Mouse (Mus musculus) adrenal gland, postnatal 14 days (tissue): ENCODE data around the gene Ugt2b38. TPM values are rescaled to one million over a fixed set of nuclear protein-coding genes. Genes with fewer than 3 reads are reported as not detected.
"Not testable (repeated sequence)": the region's sequence is repeated elsewhere in the genome, so short reads cannot be mapped to it uniquely, and the experiment has no call there.

Experiments used
- DNase-seq: peaks from one replicate; pipeline ENCODE4 v3.0.0; 2021; ENCODE audit warnings: mixed read lengths
- long read RNA-seq, 2 experiments: library from polyadenylated mRNA; stranded (forward); transcript quantifications; one replicate each; pipeline ENCODE4 v2.0.0; 2021
- total RNA-seq: library from RNA; stranded (reverse); gene quantifications from 2 replicates; pipeline ENCODE4 v1.2.3, GENCODE M21; 2021

The Ugt2b38 gene
- total RNA-seq, result 0.41 TPM in 1 of 2 replicates, not detected in the other
- long read RNA-seq, experiment 1, result 0 reads
- long read RNA-seq, experiment 2, result 0 reads

- DNase-seq, result not testable (repeated sequence)
Measured at GRCm38 (mm10) chr5:87424041-87424440, at the start of gene Ugt2b38. Ugt2b38 (minus strand) TSS chr5:87424203.

- DNase-seq, result no peak
Measured at GRCm38 (mm10) chr5:87458810-87459209, 34.8 kb upstream of the Ugt2b38 start.

DNA sequence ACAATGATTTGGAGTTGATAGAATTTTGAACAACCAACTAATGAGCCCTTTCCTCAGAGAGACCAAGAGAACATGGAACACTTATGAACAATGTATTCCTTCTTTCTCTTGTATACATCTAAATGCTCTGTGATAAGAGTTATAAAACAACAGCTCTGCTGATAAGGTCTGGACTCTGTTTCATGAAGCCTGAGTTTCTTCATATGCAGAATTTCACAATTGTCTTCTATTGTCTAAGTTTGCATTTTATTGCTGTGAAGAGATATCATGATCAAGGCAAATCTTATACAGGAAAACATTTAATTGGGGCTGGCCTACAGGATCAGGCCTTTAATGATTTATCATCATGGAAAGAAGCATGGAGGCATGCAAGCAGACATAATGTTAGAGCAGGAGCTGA is 33.7 kb upstream of the Ugt2b38 start:
- no peak for DNase-seq

- no peak for DNase-seq
Measured at GRCm38 (mm10) chr5:87456216-87456850, 32.3 kb upstream of the Ugt2b38 start.

- no peak for DNase-seq
Measured at GRCm38 (mm10) chr5:87455519-87455918, 31.5 kb upstream of the Ugt2b38 start.

- not testable (repeated sequence) for DNase-seq
Measured at GRCm38 (mm10) chr5:87452514-87452913, 28.5 kb upstream of the Ugt2b38 start.

DNA sequence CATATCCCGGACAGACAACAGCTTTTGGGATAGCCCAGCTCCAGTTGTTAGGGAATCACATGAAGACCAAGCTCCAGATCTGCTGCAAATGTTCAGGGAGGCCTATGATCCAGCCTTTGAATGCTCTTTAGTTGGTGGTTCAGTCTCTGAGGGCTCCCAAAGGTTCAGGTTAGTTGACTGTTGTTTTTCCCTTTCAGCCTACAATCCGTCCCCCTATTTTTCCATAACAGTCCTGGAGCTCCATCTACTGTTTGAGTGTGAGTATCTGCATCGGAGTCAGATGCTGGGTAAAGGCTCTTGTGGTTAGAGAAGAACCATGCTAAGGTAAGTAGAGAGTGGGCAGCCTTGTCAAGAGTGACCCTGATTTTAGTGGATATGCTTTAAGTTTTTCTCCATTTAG is 12.3 kb upstream of the Ugt2b38 start:
- DNase-seq, result no peak

DNA sequence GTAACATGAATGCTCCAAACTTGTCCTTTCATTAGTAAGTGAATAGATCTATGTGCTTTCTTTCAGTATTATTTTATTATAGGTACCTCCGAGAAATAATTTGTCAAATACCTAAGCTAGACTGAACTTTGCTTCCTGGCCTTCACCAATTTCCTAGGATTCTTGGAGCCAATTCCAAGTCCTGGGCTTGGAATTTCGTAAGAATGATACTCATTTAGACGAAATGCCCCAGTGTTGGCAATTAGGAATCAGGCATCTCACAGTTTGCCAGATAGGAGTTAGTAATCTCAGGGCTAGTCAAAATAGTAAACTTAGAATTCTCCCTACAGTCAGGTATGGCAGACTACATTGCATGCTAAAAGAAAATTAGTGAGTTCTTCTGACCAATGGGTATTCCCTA is 1.7 kb upstream of the Ugt2b38 start:
- no peak for DNase-seq

DNA sequence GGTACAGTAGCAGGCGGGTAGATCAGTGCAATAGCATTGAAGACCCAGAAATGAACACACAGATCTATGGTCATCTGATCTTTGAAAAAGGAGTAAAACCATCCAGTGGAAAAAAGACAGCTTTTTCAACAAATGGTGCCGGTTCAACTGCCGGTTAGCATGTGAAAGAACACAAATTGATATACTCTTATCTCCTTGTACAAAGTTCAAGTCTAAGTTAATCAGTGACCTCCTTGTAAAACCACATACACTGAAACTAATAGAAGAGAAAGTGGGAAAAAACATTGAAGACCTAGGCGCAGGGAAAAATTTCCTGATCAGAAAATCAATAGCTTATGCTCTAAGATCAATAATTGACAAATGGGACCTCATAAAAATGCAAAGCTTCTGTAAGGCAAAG is 27.0 kb downstream of the Ugt2b38 start:
- no peak for DNase-seq

GRCm38 (mm10) chr5:87390818-87391217 is 33.2 kb downstream of the Ugt2b38 start:
- no peak for DNase-seq

DNA sequence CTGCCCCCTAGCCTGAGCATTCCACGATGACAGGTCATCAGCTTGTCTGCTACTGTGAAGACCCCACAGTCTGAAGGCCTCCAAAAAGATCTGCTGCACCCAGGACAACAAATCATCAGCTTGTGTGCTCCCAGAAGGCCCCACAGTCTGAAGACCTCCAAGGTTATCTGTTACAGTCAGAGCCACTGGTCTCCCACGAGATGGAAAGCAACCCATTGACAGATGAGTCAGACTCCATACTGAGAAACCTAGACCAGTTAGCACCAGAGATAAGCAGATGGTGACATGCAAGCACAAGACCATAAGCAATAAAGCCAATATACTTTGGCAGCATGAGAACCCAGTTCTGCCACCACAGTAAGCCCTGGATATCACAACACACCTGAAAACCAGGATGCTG is 43.8 kb downstream of the Ugt2b38 start:
- DNase-seq, result no peak

- DNase-seq, result no peak
Measured at GRCm38 (mm10) chr5:87379825-87380224, 44.2 kb downstream of the Ugt2b38 start.

GRCm38 (mm10) chr5:87375874-87376383 is 48.1 kb downstream of the Ugt2b38 start:
- no peak for DNase-seq

GRCm38 (mm10) chr5:87373502-87373863 is 50.5 kb downstream of the Ugt2b38 start:
- no peak for DNase-seq

DNA sequence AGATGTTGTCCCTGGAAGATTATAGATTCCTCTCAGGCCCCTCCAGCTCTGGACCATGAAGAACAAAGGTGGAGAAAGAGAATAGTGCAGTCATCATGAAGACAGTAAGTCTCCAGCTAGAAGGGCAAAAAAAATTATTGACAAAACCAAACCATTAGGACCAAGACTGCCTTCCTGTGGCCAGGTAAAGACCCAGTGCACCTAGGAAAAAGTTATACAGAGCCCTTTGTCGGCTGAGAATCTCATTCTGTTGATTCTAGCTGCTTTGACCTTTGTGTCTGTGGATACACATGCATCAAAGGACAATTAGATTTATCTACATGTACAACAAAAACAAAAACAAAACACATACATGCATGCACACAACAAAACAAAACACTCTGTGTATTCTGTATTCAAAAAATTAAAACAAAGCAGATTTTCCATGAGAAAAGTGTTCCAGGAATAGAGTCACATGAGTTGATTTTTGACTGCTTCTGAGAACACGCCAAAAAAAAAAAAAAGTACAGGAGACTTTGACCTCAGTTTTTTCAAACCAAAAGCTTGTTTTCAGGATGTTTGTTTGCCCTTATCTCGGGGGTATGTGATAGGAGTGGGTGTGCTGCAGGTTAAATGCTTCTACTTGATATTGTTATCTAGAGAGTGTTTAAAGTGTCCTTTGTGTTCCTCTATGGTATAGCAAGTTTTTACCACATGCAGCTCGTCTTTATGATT is 51.1 kb downstream of the Ugt2b38 start:
- DNase-seq, result not testable (repeated sequence)

Other genes starting within 250 kb of the Ugt2b38 start
- 0.74 TPM in 1 of 2 replicates, not detected in the other for gene Ugt2b37, start 169.4 kb downstream of the Ugt2b38 start, total RNA-seq
- gene Ugt2a3, start 87.0 kb downstream of the Ugt2b38 start, total RNA-seq, result 5.0 TPM in 1 of 2 replicates, not detected in the other
- gene Ugt2a2, start 58.1 kb upstream of the Ugt2b38 start, total RNA-seq, result not detected in 2 replicates
- gene Gm43638, start 62.6 kb upstream of the Ugt2b38 start, total RNA-seq, result not detected in 2 replicates
- gene Ugt2a1, start 66.7 kb upstream of the Ugt2b38 start, total RNA-seq, result not detected in 2 replicates
- 0.56 TPM in 1 of 2 replicates, not detected in the other for gene Sult1b1, start 114.0 kb upstream of the Ugt2b38 start, total RNA-seq
- 0.64 and 15.6 TPM in 2 replicates for gene Sult1d1, start 144.8 kb upstream of the Ugt2b38 start, total RNA-seq
- 0.71 and 1.0 TPM in 2 replicates for gene Sult1e1, start 167.4 kb upstream of the Ugt2b38 start, total RNA-seq
- not detected in 2 replicates for gene Csn1s1, start 242.0 kb upstream of the Ugt2b38 start, total RNA-seq